Mouse (Mus musculus) lung, embryonic 15.5 days (tissue): Measurements from ENCODE around the gene Pitpnc1. TPM values are rescaled to one million over a fixed set of nuclear protein-coding genes. Genes with fewer than 3 reads are reported as not detected.

Experiments used
- ATAC-seq: fragments of 200-750 bp; cut with Nextera tagmentation; 2 replicates; pipeline ENCODE4 v1.8.0; 2017; ENCODE audit warnings: moderate number of reproducible peaks, borderline replicate concordance; ENCODE audit not compliant: low FRiP score, low TSS enrichment; ENCODE audit errors: extremely low read depth
- H3K27ac ChIP-seq: fragments of 300-500 bp; sonication (generic); 2 replicates; pipeline ENCODE4 v1.5.1; 2015; ENCODE audit warnings: moderate library complexity, mild to moderate bottlenecking, inconsistent platforms
- H3K27me3 ChIP-seq: fragments of 300-500 bp; sonication (generic); 2 replicates; pipeline ENCODE4 v1.6.1; 2015; ENCODE audit warnings: inconsistent platforms
- H3K36me3 ChIP-seq: fragments of 300-500 bp; sonication (generic); 2 replicates; pipeline ENCODE4 v1.6.1; 2015; ENCODE audit warnings: inconsistent platforms
- H3K4me1 ChIP-seq: fragments of 300-500 bp; sonication (generic); 2 replicates; pipeline ENCODE4 v1.6.1; 2015; ENCODE audit warnings: inconsistent platforms
- H3K4me2 ChIP-seq: fragments of 300-500 bp; sonication (generic); 2 replicates; pipeline ENCODE4 v1.6.1; 2015; ENCODE audit warnings: inconsistent platforms, mild to moderate bottlenecking, moderate library complexity
- H3K4me3 ChIP-seq: fragments of 300-500 bp; sonication (generic); 2 replicates; pipeline ENCODE4 v1.5.1; 2015; ENCODE audit warnings: mild to moderate bottlenecking, inconsistent platforms
- H3K9ac ChIP-seq: fragments of 300-500 bp; sonication (generic); 2 replicates; pipeline ENCODE4 v1.6.1; 2015; ENCODE audit warnings: inconsistent platforms
- H3K9me3 ChIP-seq: fragments of 300-500 bp; sonication (generic); 2 replicates; pipeline ENCODE4 v1.6.1; 2016; ENCODE audit warnings: inconsistent platforms
- WGBS: fragments of 180-500 bp; shearing (Covaris S2); methylation state at CpG from one replicate; pipeline ENCODE4 v1.1.7; 2015; 5-methylcytosine and 5-hydroxymethylcytosine counted together
- polyA plus RNA-seq: library from polyadenylated mRNA; unstranded; fragments of >200 nt; fragmentation: Nextera tagmentation; extraction: Ambion mirVana; gene quantifications from 2 replicates; pipeline ENCODE4 v1.2.1, GENCODE M21; 2015

Pitpnc1 gene
- polyA plus RNA-seq, 1 experiment from 2014 or later = 16.7 TPM

GRCm38 (mm10) chr11:107428011-107428410 lies 42.5 kb downstream of the Pitpnc1 start:
- H3K9me3 ChIP-seq = no peaks in the 10 kb centered on the region
- H3K27me3 ChIP-seq = no peaks in the 10 kb centered on the region
- no peak overlapping the region for H3K4me3 ChIP-seq
- no peak overlapping the region for H3K27ac ChIP-seq
- 84% methylated on average over 10 of the region's 10 CpGs for WGBS
- no peak overlapping the region for H3K4me2 ChIP-seq
- H3K36me3 ChIP-seq = no peaks in the 10 kb centered on the region
- no peak overlapping the region for H3K9ac ChIP-seq
- no peaks in the 10 kb centered on the region for H3K4me1 ChIP-seq
- no peak for ATAC-seq

- Histone ChIP-seq H3K36me3 (no peaks in the 10 kb centered on the region), H3K4me1 (no peaks in the 10 kb centered on the region), H3K9ac (no peak overlapping the region), H3K9me3 (no peaks in the 10 kb centered on the region), H3K27ac (no peak overlapping the region), H3K4me2 (no peak overlapping the region), H3K4me3 (no peak overlapping the region), H3K27me3 (no peaks in the 10 kb centered on the region)
- WGBS = 82% methylated on average over 12 of the region's 12 CpGs
- no peak for ATAC-seq
Observed at GRCm38 (mm10) chr11:107424176-107424575, 46.3 kb downstream of the Pitpnc1 start.

- no peaks in the 10 kb centered on the region for H3K36me3 ChIP-seq
- 44% methylated on average over 5 of the region's 5 CpGs for WGBS
- no peak for ATAC-seq
- no peak overlapping the region for H3K4me3 ChIP-seq
- H3K9me3 ChIP-seq = no peaks in the 10 kb centered on the region
- H3K27me3 ChIP-seq = no peaks in the 10 kb centered on the region
- no peak overlapping the region for H3K4me2 ChIP-seq
- H3K4me1 ChIP-seq = no peaks in the 10 kb centered on the region; the same call in 1 of the 2 replicates
- no peak overlapping the region for H3K9ac ChIP-seq
- no peak overlapping the region for H3K27ac ChIP-seq
Observed at GRCm38 (mm10) chr11:107422356-107422754, 48.1 kb downstream of the Pitpnc1 start.

GRCm38 (mm10) chr11:107421751-107422355 lies 48.6 kb downstream of the Pitpnc1 start:
- H3K4me1 ChIP-seq = peaks cover 3% of the 10 kb centered on the region; the same call in 1 of the 2 replicates
- no peaks in the 10 kb centered on the region for H3K36me3 ChIP-seq
- no peak overlapping the region for H3K9ac ChIP-seq
- no peaks in the 10 kb centered on the region for H3K9me3 ChIP-seq
- no peak for ATAC-seq
- no peak overlapping the region for H3K27ac ChIP-seq
- no peak overlapping the region for H3K4me2 ChIP-seq
- H3K4me3 ChIP-seq = no peak overlapping the region
- H3K27me3 ChIP-seq = no peaks in the 10 kb centered on the region
- WGBS = 33% methylated on average over 5 of the region's 5 CpGs

GRCm38 (mm10) chr11:107419925-107420324 lies 50.6 kb downstream of the Pitpnc1 start:
- H3K36me3 ChIP-seq = no peaks in the 10 kb centered on the region
- H3K4me1 ChIP-seq = peaks cover 14% of the 10 kb centered on the region; the same call in 1 of the 2 replicates
- H3K9me3 ChIP-seq = no peaks in the 10 kb centered on the region
- no peak overlapping the region for H3K4me3 ChIP-seq
- no peak overlapping the region for H3K9ac ChIP-seq
- no peaks in the 10 kb centered on the region for H3K27me3 ChIP-seq
- WGBS = 57% methylated on average over 7 of the region's 7 CpGs
- no peak overlapping the region for H3K27ac ChIP-seq
- no peak overlapping the region for H3K4me2 ChIP-seq
- no peak for ATAC-seq

GRCm38 (mm10) chr11:107417041-107417583 lies 53.4 kb downstream of the Pitpnc1 start:
- peak overlapping the region; percentile 19; the same call in 1 of the 2 replicates for H3K4me2 ChIP-seq
- H3K9me3 ChIP-seq = no peaks in the 10 kb centered on the region
- H3K27me3 ChIP-seq = no peaks in the 10 kb centered on the region
- no peak overlapping the region for H3K4me3 ChIP-seq
- peak; percentile 47 for ATAC-seq
- H3K9ac ChIP-seq = no peak overlapping the region
- WGBS = 51% methylated on average over 14 of the region's 14 CpGs
- H3K36me3 ChIP-seq = no peaks in the 10 kb centered on the region
- peaks cover 34% of the 10 kb centered on the region for H3K4me1 ChIP-seq
- H3K27ac ChIP-seq = peak overlapping the region; percentile 69

GRCm38 (mm10) chr11:107416561-107416926 lies 54.0 kb downstream of the Pitpnc1 start:
- Histone ChIP-seq H3K9ac (no peak overlapping the region), H3K27ac (peak overlapping the region; percentile 69), H3K36me3 (no peaks in the 10 kb centered on the region), H3K4me3 (no peak overlapping the region), H3K4me2 (peak overlapping the region; percentile 19; the same call in 1 of the 2 replicates), H3K9me3 (no peaks in the 10 kb centered on the region), H3K4me1 (peaks cover 36% of the 10 kb centered on the region), H3K27me3 (no peaks in the 10 kb centered on the region)
- no peak for ATAC-seq
- WGBS = 38% methylated on average over 4 of the region's 4 CpGs

GRCm38 (mm10) chr11:107415901-107416560 lies 54.5 kb downstream of the Pitpnc1 start:
- no peak for ATAC-seq
- 72% methylated on average over 10 of the region's 10 CpGs for WGBS
- H3K4me1 ChIP-seq = peaks cover 41% of the 10 kb centered on the region
- no peaks in the 10 kb centered on the region for H3K27me3 ChIP-seq
- peak overlapping the region; percentile 69 for H3K27ac ChIP-seq
- no peaks in the 10 kb centered on the region for H3K9me3 ChIP-seq
- H3K36me3 ChIP-seq = no peaks in the 10 kb centered on the region
- no peak overlapping the region for H3K4me2 ChIP-seq
- no peak overlapping the region for H3K9ac ChIP-seq
- H3K4me3 ChIP-seq = no peak overlapping the region

GRCm38 (mm10) chr11:107414996-107415747 lies 55.3 kb downstream of the Pitpnc1 start:
- ATAC-seq = no peak
- no peak overlapping the region for H3K9ac ChIP-seq
- H3K4me1 ChIP-seq = peaks cover 48% of the 10 kb centered on the region
- H3K4me3 ChIP-seq = no peak overlapping the region
- no peak overlapping the region for H3K27ac ChIP-seq
- H3K9me3 ChIP-seq = no peaks in the 10 kb centered on the region
- 69% methylated on average over 11 of the region's 11 CpGs for WGBS
- H3K27me3 ChIP-seq = no peaks in the 10 kb centered on the region
- no peaks in the 10 kb centered on the region for H3K36me3 ChIP-seq
- no peak overlapping the region for H3K4me2 ChIP-seq

GRCm38 (mm10) chr11:107413251-107413655 lies 57.2 kb downstream of the Pitpnc1 start:
- Histone ChIP-seq H3K36me3 (no peaks in the 10 kb centered on the region), H3K9me3 (no peaks in the 10 kb centered on the region), H3K4me2 (peak overlapping the region; percentile 48), H3K9ac (no peak overlapping the region), H3K4me3 (peak overlapping the region; percentile 19; the same call in 1 of the 2 replicates), H3K27ac (peak overlapping the region; percentile 57), H3K4me1 (peaks cover 63% of the 10 kb centered on the region), H3K27me3 (no peaks in the 10 kb centered on the region)
- no peak for ATAC-seq
- WGBS = 6% methylated on average over 14 of the region's 14 CpGs

- no peaks in the 10 kb centered on the region for H3K9me3 ChIP-seq
- H3K27ac ChIP-seq = no peak overlapping the region
- no peaks in the 10 kb centered on the region for H3K36me3 ChIP-seq
- H3K9ac ChIP-seq = no peak overlapping the region
- no peak overlapping the region for H3K4me3 ChIP-seq
- H3K4me1 ChIP-seq = peaks cover 63% of the 10 kb centered on the region
- H3K27me3 ChIP-seq = no peaks in the 10 kb centered on the region
- no peak overlapping the region for H3K4me2 ChIP-seq
- WGBS = 83% methylated on average over 4 of the region's 4 CpGs
- no peak for ATAC-seq
Observed at GRCm38 (mm10) chr11:107412128-107412527, 58.4 kb downstream of the Pitpnc1 start.

GRCm38 (mm10) chr11:107411576-107411975 lies 58.9 kb downstream of the Pitpnc1 start:
- no peak for ATAC-seq
- Histone ChIP-seq H3K4me2 (no peak overlapping the region), H3K36me3 (no peaks in the 10 kb centered on the region), H3K4me3 (no peak overlapping the region), H3K27me3 (no peaks in the 10 kb centered on the region), H3K9ac (no peak overlapping the region), H3K4me1 (peaks cover 57% of the 10 kb centered on the region), H3K9me3 (no peaks in the 10 kb centered on the region), H3K27ac (peak overlapping the region; percentile 60)
- 71% methylated on average over 9 of the region's 9 CpGs for WGBS
